Mouse (Mus musculus) gastrocnemius, postnatal 36 days (tissue): Measurements from ENCODE around the gene Arglu1. TPM values are rescaled to one million over a fixed set of nuclear protein-coding genes. Genes with fewer than 3 reads are reported as not detected.
A peak's percentile ranks its signal among the peaks of the same experiment; 100 is the strongest.

Experiments used
- DNase-seq, 2 experiments: peaks; one replicate each; pipeline ENCODE4 v3.0.0; 2022
- intact Hi-C: fragments of 180-260 bp; cut with DNase I; formaldehyde crosslinking; loops from one replicate; pipeline ENCODE4 v1.15.1; 2025
- long read RNA-seq, 2 experiments: library from polyadenylated mRNA; stranded (forward); transcript quantifications; one replicate each; pipeline ENCODE4 v2.0.0; 2021
- total RNA-seq, 2 experiments: library from RNA; stranded (reverse); gene quantifications; 2 replicates each; pipeline ENCODE4 v1.2.3; 2021

The Arglu1 gene
- total RNA-seq, result 10 to 100 TPM; 31.0 to 34.5 TPM
- long read RNA-seq, experiment 1, transcript Arglu1-201 (4 exons, 3,197 nt), result major isoform, 29 of 74 reads
- long read RNA-seq, experiment 1, partial matches to known transcripts, result 2 of 74 reads
- long read RNA-seq, experiment 1, other reads (novel, unspliced or antisense), result 43 of 74 reads
- long read RNA-seq, experiment 2, transcript Arglu1-201 (4 exons, 3,197 nt), result major isoform, 65 of 129 reads
- long read RNA-seq, experiment 2, partial matches to known transcripts, result 1 of 129 reads
- long read RNA-seq, experiment 2, other reads (novel, unspliced or antisense), result 63 of 129 reads

GRCm38 (mm10) chr8:8690146-8691092, at the start of gene Arglu1:
Gene Arglu1 (minus strand): TSS chr8:8690521.
- peak; percentile 93 to 96 for DNase-seq
- intact Hi-C loops, result loop anchor here (10.0 kb wide), 1 partner anchor 304 kb away; no protein-coding TSS in a partner anchor

DNA sequence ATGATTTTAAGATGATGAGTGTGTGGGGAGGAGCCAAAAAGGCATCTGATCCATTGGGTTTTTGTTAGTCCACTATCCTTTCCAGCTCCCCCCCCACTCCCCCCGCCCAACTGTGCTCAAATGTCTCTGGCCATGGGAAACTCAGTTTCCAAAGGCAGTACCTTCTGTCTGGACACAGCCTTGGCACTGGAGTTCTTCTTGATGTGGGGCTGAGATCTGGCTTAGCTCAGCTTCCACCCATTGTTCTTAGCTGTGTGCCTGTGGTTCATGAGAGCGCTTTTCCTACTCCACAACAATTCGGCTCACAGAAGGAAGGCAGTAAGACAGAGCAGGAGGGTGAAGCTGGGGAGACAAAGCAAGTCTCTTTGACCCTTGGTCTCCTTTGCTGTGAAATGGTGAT, 47.0 kb upstream of the Arglu1 start:
- DNase-seq, result peak in 1 of 2 experiments; percentile 7
- intact Hi-C loops, result loop anchor here (10.0 kb wide), 1 partner anchor 258 kb away; no protein-coding TSS in a partner anchor

DNA sequence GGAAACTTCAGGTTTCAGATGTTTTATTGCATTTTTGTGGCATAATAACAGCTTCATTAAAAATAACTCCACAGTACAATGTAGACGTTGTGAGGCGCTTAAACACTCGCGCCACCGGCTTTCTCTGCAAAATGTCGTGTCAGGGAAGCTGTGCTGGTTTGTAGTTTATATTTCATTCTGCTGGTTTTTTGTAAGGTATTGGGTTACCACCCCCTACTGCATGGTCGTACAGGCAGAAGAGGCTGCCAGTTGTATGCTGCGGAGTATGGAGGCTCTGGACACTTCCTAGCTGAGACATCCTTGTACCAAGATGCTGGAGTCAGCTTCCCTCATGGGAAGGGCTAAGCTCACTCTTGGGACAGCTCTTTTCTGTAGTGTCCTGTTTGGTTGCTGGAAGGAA, 46.5 kb upstream of the Arglu1 start:
- no peak for DNase-seq
- intact Hi-C loops, result loop anchor here (10.0 kb wide), 1 partner anchor 258 kb away; no protein-coding TSS in a partner anchor

DNA sequence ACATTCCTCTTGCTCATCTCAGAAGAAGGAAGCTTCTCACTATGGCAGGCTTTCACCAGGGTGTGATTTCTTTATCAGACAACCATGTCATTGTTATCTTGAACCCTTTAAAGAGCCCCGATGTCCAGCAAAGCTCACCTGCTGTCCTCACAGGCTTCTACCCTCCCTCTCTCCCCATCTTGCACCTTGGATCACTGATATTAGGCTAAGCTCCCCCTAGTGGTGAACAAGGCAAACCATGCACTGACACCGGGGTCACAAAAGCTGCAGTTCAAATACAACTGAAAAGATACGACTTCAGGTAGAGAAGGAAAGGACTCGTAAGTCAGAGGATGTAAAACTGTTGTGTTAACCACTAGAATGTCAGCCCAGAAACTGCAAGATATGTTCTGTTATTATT, 43.5 kb upstream of the Arglu1 start:
- DNase-seq, result no peak
- intact Hi-C loops, result loop anchor here (10.0 kb wide), 1 partner anchor 261 kb away; no protein-coding TSS in a partner anchor

DNA sequence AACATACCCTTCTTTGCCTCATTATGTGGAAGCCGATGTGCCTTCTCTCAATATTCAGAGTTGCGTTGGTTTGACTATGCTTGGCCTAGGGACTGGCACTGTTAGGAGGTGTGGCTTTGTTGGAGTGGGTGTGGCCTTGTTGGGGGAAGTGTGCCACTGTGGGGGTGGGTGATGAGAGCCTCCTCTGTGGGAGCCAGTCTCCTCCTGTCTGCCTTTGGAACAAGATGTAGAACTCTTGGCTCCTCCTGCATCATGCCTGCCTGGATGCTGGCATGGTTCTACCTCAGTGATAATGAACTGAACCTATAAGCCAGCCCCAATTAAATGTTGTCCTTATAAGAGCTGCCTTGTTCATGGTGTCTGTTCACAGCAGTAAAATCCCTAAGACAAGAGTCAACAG, 38.3 kb upstream of the Arglu1 start:
- intact Hi-C loops, result no loop called here
- no peak for DNase-seq

DNA sequence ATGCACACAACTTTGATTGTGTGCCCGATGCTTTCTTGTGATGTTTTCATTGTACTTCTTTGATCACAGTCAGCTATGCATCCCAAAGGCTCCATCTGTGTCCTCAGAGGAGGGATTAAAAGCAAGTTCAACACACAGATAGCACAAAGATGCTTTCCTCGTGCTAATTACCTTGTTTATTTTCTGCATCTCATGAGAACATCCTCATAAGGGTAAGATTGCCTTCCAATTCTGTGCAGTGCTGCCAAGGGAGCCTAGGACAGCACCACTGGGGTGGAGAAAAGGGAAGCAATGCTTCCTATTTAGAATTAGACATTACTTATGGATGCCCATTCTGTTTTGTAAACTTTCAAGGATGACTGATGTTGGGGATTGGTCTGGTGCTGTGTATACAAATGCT, 36.2 kb upstream of the Arglu1 start:
- no peak for DNase-seq
- intact Hi-C loops, result no loop called here

GRCm38 (mm10) chr8:8704813-8705212, 14.5 kb upstream of the Arglu1 start:
- intact Hi-C loops, result no loop called here
- no peak for DNase-seq

GRCm38 (mm10) chr8:8703668-8704067, 13.3 kb upstream of the Arglu1 start:
- intact Hi-C loops, result no loop called here

DNA sequence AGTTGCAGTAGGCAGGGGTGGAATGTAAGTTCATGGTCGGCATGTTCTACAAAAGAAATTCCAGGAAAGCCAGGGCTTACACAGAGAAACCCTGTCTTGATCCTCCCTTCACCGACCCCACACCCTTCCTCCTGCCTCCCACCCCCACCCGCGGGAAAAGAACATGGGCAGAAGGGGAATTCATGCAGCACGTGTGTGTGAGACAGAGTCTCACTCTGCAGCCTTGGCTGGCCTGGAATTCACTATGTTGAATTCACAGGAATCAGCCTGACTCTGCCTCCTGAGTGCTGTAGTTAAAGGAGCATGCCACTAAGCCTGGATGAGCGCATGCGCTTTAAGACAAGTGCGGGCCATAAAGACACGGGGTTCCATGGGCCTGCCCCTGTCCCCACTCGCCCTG, 10.5 kb upstream of the Arglu1 start:
- no peak for DNase-seq
- intact Hi-C loops, result no loop called here

More at GRCm38 (mm10) chr8:8703668-8704067, 13.3 kb upstream of the Arglu1 start:
- no peak for DNase-seq

GRCm38 (mm10) chr8:8700229-8700628, 9.9 kb upstream of the Arglu1 start:
- DNase-seq, result no peak
- intact Hi-C loops, result no loop called here

GRCm38 (mm10) chr8:8689454-8690145, 721 bp downstream of the Arglu1 start:
- intact Hi-C loops, result loop anchor here (1.0 to 10.0 kb wide), 2 partner anchors 27 to 305 kb away; no protein-coding TSS in a partner anchor
- DNase-seq, result peak; percentile 26 to 46

DNA sequence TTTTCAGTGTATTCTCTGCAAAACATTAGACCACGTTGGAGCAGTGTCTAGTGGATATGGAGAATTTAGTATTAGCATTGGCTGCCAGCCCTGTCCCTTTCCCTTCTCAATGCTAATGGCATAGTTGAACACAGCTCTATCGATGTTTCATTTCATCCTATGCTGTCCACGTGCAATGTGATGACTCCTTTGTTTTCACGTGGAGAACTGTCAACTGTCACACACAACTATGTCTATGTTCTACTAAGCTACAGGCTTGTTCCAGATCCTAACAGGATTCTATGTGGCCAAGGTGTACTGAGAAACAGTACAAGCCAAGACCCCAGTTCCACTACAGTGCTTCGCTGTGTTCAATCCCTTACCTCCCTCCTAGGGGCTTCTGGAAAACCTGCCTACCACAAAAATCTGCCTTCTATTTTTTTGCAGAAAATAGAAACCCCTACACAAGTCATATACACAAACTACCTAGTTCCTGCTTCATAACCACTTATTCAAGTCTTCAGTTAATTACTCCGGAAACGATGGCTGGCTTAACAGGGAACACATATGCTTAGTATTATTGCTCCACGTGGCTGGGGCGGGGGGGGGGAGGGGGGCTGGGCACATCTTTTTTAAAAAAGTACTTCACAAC, 1.4 kb downstream of the Arglu1 start:
- intact Hi-C loops, result loop anchor here (1.0 kb wide), 1 partner anchor 27 kb away; no protein-coding TSS in a partner anchor
- no peak for DNase-seq

GRCm38 (mm10) chr8:8685517-8685916, 4.8 kb downstream of the Arglu1 start:
- intact Hi-C loops, result no loop called here

DNA sequence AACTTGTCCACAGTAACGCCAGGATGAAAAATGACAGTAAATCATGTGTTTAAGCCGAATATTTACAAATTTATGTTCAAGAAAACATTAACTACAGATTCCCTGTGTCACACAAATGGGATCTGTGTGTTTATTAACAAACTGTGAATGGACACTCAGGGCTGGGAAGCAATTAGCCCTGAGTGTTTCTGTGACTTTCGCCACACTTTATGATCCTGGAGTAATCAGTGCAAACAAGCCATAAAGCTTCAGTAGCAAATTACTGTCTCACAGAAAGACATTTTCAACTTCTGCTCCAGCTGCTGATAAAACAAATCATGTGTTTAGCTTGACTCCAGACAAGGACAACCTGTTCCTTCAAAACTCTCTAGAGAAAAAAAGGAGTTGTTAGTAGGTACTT, 7.6 kb downstream of the Arglu1 start:
- no peak for DNase-seq
- intact Hi-C loops, result no loop called here

More at GRCm38 (mm10) chr8:8685517-8685916, 4.8 kb downstream of the Arglu1 start:
- DNase-seq, result no peak

DNA sequence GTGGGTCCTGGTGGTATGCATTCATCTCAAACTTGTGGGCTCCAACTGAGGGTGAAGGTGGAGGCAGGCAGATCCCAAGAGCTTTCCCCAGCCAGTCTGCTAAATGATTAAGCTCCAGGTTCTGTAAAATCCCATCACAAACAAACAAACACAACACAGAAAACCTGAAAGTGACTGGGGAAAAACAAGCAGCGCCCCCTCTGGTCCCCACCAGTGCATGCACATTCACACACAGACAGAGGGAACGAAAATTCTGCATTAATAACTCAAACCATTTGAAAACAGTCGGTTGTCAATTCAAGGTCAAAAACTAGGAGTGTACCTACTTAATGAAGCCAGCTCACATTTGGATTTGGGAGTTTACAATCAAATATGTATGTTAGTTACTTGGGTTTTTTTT, 12.1 kb downstream of the Arglu1 start:
- DNase-seq, result no peak
- intact Hi-C loops, result no loop called here

DNA sequence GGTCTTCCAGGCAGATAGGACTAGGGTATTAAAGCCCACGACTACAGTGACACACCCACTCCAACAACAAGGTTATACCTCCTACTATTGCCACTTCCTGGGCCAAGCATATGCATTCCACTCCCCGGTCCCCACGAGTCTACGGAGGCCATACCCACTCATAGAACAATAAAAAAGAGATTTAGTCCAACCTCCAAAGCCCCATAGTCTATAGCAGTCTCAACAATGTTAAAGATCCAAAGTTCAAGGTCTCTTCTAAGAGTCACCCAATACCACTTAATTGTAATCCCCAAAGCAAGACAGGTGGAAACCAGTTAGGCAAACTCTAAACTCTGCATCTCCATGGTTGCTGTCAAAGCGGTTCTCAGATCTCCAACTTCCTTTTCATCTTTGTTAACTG, 15.5 kb downstream of the Arglu1 start:
- intact Hi-C loops, result no loop called here

DNA sequence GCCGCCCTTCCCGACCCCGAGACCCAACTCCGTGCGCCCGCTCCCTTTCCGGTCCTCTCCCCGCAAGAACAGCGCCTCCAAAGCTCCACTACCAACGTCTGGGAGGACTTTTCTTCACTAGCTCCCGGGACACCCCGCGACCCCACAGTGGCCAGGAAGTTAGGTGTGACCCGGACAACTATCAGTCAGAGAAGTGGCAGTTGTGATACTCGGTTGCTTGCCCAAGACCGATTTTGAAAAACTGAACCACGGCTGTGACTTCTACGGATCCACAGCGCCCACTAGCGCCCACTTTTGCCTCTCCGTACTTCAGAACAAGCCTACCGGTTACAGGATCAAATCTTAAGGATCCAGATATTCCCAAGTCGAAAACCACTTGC, 28.6 kb downstream of the Arglu1 start:
- intact Hi-C loops, result loop anchor here (1.0 to 10.0 kb wide), 3 partner anchors 28 to 513 kb away; no protein-coding TSS in a partner anchor

More for the DNA sequence above, 15.5 kb downstream of the Arglu1 start:
- no peak for DNase-seq

DNA sequence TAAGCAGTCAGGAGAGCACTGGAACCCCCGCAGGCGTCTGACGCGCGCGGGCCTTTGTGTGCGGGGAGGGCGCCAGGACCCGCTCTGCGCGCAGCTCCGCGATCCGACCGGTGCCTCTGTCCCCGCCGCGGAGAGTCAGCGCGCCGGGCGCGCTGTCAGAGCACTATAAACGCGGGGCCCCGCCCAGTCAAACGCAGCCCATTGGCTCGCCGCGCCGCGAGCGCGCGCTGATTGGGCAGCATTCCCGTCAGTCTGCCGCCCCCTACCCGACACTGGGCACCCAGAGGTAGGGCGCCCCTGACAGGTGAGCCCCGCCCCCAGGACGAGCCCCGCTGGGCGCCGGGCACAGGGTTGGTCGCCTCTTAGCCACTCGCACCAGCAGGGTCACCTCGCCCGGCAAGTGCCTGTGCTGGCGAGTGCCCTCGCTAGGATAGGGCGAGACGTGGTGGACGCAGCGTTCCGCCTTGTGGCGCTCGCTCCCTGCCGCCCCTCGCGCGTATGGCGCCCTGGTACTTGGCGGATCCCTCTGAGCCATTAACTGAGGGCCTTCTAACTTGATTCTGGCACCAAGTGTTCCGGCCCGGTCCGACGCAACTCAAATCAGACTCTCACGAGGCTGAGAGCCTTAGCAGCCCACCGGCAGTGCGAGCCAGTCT, 29.1 kb downstream of the Arglu1 start, which contains the start of gene Efnb2:
TSS of gene Efnb2 (minus strand) at position 140 of the 656 bp plus-strand sequence.
- peak; percentile 92 to 95 for DNase-seq
- intact Hi-C loops, result loop anchor here (5.0 to 10.0 kb wide), 2 partner anchors 331 to 514 kb away; no protein-coding TSS in a partner anchor

More for the DNA sequence above, 28.6 kb downstream of the Arglu1 start:
- DNase-seq, result peak; percentile 86 to 88
